Mouse (Mus musculus): ENCODE measurements around the gene Rpl13a. TPM values are rescaled to one million over a fixed set of nuclear protein-coding genes. Genes with fewer than 3 reads are reported as not detected.

The Rpl13a gene
- polyA plus RNA-seq, 1 experiment, result 1,255 TPM

DNA sequence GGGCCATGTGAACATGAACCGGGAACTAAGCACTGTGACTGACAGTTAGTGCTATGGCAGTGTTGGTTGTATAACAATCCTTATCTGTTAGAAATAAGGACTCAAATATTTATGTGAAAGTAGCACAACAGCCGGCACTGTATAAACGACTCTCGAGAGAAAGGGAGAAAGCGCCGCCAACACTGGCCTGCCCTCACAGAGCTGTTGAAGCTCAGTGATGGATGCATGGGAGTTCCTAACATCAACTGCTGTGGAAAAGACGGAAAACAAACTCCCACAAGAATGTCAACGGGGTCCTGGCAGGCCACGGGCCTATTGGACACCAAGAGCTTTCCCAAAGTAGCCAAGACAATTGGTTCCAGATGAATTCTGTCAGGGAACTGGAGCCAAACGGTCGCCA, 22.7 kb upstream of the Rpl13a start:
- TF ChIP-seq CTCF (IDR thresholded peaks at IDR 0.05; ENCODE audit: insufficient read depth, low read length) (no peak), POLR2A (IDR thresholded peaks at IDR 0.05; ENCODE audit: borderline replicate concordance, extremely low read depth, low read depth, low read length) (peak; percentile 17; the same call in 1 of the 2 replicates)
- WGBS, result 25% methylated on average over 11 of the region's 11 CpGs
- Histone ChIP-seq H3K4me3 (replicated peaks; ENCODE audit: extremely low read depth, low read depth, low read length) (no peak overlapping the region), H3K4me1 (ENCODE audit: control insufficient read depth, insufficient read depth, low read length) (peaks cover 6% of the 10 kb centered on the region)
- DNase-seq, result no peak

DNA sequence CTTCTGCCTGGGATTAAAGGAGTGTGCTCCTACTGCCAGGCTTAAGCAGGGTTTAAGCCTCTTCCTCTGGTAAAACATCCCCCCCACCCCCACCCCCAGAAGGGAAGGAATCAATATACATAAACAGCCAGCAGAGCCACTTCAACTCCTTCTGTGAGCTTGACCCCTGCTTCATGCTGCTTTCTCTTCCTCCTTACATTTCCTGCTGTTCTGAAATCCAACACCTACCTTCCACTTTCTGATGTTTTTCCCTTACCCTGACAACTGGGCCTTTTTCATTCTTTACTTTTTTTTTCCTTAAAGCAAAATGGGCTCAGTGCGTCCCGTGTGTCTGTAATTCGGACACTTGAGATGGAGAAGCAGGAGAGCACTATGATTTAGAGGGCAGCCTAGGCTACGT, 21.8 kb upstream of the Rpl13a start:
- 61% methylated on average over 4 of the region's 4 CpGs for WGBS
- no peak overlapping the region for H3K4me3 ChIP-seq (replicated peaks; ENCODE audit: extremely low read depth, low read depth, low read length)
- no peak for TF ChIP-seq POLR2A (IDR thresholded peaks at IDR 0.05; ENCODE audit: borderline replicate concordance, extremely low read depth, low read depth, low read length)
- TF ChIP-seq CTCF (IDR thresholded peaks at IDR 0.05; ENCODE audit: insufficient read depth, low read length), result no peak
- DNase-seq, result no peak
- peaks cover 6% of the 10 kb centered on the region for H3K4me1 ChIP-seq (ENCODE audit: control insufficient read depth, insufficient read depth, low read length)

DNA sequence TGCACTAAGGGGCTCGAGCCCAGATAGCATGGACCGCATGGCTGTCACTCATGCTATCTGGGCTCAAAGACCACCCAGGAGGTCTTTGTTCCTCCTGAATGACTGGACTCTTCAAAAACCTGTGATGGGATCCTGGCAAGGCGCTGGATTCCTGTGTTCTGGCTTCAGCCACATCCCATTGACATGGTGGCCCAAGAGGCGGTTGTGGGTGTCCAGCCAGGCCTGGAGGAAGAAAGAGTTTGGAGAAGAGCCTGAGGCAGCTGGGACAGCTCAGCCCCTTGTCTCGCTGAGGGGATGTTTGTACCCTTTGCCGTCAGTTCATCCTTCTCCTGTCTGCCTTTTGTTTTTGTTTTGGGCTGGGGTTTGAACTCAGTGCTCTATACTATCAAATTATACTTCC, 21.0 kb upstream of the Rpl13a start:
- DNase-seq, result no peak
- no peak overlapping the region for H3K4me3 ChIP-seq (replicated peaks; ENCODE audit: extremely low read depth, low read depth, low read length)

DNA sequence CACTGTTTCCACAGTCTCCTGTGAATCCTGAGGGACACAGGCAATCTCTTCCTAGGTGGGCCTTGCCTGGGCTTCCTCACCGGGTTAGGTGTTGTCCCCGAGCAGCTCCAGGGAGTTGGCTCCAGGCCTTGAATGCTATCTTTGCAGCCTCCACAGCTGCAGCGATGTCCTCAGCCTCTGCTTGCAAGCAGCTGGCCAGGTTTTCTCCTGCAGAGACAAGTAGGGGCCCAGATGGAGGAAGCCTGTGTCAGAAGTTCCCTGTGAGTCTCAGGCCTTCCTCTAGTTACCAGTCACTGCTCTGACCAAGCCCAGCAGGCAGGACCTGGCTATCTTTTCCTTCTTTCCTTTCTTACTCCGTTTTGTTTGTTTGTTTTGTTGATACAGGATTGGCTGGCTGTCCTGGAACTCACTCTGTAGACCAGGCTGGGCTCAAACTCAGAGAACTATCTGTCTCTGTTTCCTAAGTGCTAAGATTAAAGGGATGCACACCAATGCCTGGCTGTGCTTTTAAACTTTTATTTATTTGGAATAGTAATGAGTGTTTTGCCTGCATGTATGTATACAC, 20.1 kb upstream of the Rpl13a start:
- Histone ChIP-seq H3K4me3 (replicated peaks; ENCODE audit: extremely low read depth, low read depth, low read length) (no peak overlapping the region), H3K4me1 (ENCODE audit: control insufficient read depth, insufficient read depth, low read length) (peaks cover 6% of the 10 kb centered on the region)
- TF ChIP-seq POLR2A (IDR thresholded peaks at IDR 0.05; ENCODE audit: borderline replicate concordance, extremely low read depth, low read depth, low read length) (no peak), CTCF (IDR thresholded peaks at IDR 0.05; ENCODE audit: insufficient read depth, low read length) (no peak)
- DNase-seq, result no peak
- 54% methylated on average over 4 of the region's 4 CpGs for WGBS

More for the DNA sequence above, 21.0 kb upstream of the Rpl13a start:
- 65% methylated on average over 6 of the region's 6 CpGs for WGBS
- TF ChIP-seq POLR2A (IDR thresholded peaks at IDR 0.05; ENCODE audit: borderline replicate concordance, extremely low read depth, low read depth, low read length) (no peak), CTCF (IDR thresholded peaks at IDR 0.05; ENCODE audit: insufficient read depth, low read length) (no peak)
- H3K4me1 ChIP-seq (ENCODE audit: control insufficient read depth, insufficient read depth, low read length), result peaks cover 6% of the 10 kb centered on the region

DNA sequence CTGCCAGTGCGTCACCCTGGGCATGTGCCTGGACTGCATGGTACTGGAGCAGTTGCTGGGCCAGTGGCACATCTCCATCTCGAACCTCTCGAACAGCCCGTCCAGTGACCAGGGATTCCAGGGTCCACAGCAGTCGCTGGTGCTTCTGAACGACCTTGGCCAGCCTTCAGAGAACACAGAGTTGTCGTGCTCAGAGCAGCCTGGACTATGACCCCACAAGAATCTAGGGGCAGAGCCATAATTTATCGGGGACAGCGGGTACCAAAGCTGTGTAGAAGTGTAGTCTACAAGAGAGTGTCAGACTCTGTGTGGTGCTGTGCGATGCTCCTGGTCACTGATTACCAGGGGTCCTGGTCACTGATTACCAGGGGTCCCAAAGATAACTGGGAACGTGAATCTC, 19.3 kb upstream of the Rpl13a start:
- no peak overlapping the region for H3K4me3 ChIP-seq (replicated peaks; ENCODE audit: extremely low read depth, low read depth, low read length)
- WGBS, result 76% methylated on average over 11 of the region's 11 CpGs
- H3K4me1 ChIP-seq (ENCODE audit: control insufficient read depth, insufficient read depth, low read length), result peaks cover 6% of the 10 kb centered on the region
- TF ChIP-seq POLR2A (IDR thresholded peaks at IDR 0.05; ENCODE audit: borderline replicate concordance, extremely low read depth, low read depth, low read length), result no peak
- TF ChIP-seq CTCF (IDR thresholded peaks at IDR 0.05; ENCODE audit: insufficient read depth, low read length), result no peak
- no peak for DNase-seq

DNA sequence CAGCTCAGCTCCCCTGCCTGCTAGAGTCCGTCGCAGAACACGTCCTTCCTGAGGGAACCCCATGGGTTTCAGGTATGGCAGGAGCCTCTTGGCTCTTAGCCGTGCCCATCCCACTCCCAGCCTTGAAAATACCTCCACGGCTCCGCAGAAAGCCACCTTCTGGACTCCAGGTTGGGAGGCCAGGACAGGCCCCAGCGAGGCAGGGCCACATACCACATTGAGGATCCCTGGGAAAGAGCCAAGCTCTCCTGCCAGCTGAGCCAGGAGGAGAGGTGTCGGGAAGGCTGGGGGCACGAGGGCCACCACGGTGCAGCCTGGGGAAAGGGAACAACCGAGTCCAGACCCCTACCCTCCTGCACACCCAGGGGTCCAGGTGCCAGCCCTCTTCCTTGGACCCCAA, 18.7 kb upstream of the Rpl13a start:
- TF ChIP-seq POLR2A (IDR thresholded peaks at IDR 0.05; ENCODE audit: borderline replicate concordance, extremely low read depth, low read depth, low read length) (no peak), CTCF (IDR thresholded peaks at IDR 0.05; ENCODE audit: insufficient read depth, low read length) (no peak)
- no peak for DNase-seq
- H3K4me1 ChIP-seq (ENCODE audit: control insufficient read depth, insufficient read depth, low read length), result peaks cover 6% of the 10 kb centered on the region
- WGBS, result 90% methylated on average over 11 of the region's 11 CpGs
- H3K4me3 ChIP-seq (replicated peaks; ENCODE audit: extremely low read depth, low read depth, low read length), result no peak overlapping the region

DNA sequence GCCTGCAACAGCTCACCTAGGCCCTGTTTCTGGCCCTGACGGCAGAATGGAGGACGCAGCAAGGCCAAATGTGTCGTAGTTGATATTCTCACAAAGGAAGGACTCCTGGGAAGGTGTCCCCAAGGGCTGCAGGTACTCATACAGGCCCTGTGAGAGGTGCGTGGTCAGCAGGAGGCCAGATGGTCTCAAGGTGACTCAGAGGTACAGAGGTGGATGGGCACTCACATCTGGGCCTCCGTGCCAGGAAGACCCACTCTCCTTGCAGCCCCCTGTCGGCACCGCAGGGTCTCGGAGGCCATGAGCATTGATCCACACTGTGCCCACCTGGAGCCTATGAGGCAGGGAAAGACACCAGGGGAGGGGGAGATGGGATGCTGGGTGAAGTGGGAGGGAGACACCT, 16.9 kb upstream of the Rpl13a start:
- WGBS, result 96% methylated on average over 8 of the region's 8 CpGs

DNA sequence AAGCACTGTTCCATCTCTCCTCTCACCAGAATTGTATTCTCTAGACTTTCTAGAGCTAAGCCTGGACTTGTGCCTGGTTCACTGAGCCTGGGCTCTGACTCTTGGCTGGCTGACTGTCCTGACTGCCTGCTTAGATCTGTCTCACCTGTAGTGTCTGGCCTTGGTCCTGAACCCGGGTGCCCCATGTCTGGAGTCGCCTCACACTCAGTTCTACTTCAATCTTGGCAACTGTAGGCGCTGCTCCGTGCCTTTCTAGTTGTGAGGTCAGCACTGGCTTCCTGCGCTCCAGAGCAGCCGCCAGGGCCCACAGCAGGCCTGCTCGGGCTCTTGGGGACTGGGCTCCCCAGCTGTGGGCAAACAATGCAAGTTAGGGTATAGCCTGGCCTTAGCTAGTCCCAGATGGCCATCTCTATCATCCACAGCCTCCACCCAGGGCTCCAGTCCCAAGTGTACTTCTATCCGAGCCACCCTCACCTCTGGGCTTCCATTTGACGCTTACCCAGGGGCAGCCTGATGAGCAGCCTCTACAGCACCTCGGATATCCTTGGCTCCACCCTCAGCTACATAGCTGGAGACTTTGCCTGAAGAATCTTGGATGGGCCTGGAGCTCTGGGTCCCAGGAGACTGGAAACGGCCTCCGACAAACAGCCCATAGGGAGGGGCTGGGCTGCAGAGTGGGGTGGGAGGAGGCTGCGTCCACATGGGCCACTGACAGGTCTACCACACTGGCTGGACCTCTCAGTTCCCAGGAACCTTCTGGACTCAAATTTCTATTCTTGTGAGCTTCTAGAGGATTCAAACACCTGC, 16.0 kb upstream of the Rpl13a start:
- WGBS, result 73% methylated on average over 13 of the region's 13 CpGs
- DNase-seq, result no peak

More for the DNA sequence above, 16.9 kb upstream of the Rpl13a start:
- Histone ChIP-seq H3K4me3 (replicated peaks; ENCODE audit: extremely low read depth, low read depth, low read length) (no peak overlapping the region), H3K4me1 (ENCODE audit: control insufficient read depth, insufficient read depth, low read length) (peaks cover 2% of the 10 kb centered on the region)
- DNase-seq, result no peak
- no peak for TF ChIP-seq CTCF (IDR thresholded peaks at IDR 0.05; ENCODE audit: insufficient read depth, low read length)
- no peak for TF ChIP-seq POLR2A (IDR thresholded peaks at IDR 0.05; ENCODE audit: borderline replicate concordance, extremely low read depth, low read depth, low read length)

DNA sequence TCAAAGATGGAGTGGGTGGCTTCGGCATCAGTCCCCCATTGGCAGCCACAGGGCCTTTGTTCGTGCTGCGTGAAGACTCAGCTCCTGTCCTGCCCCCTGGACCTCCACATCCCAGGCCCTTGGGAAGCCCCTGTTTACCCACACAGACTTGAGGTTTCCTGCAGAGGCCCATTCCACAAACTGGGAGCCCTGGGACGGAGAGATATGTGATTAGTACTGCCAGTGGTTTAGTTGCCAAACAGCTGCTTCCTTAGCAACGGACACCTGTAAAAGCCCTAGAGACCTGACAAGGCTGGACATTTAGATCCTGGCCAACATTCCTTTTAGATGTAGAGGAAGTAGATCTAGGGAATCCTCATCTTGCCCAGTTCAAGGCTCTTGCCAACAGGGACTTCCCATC, 13.4 kb upstream of the Rpl13a start:
- H3K4me3 ChIP-seq (replicated peaks; ENCODE audit: extremely low read depth, low read depth, low read length), result no peak overlapping the region
- no peak for DNase-seq
- TF ChIP-seq CTCF (IDR thresholded peaks at IDR 0.05; ENCODE audit: insufficient read depth, low read length) (no peak), POLR2A (IDR thresholded peaks at IDR 0.05; ENCODE audit: borderline replicate concordance, extremely low read depth, low read depth, low read length) (no peak)
- WGBS, result 84% methylated on average over 5 of the region's 5 CpGs
- no peaks in the 10 kb centered on the region for H3K4me1 ChIP-seq (ENCODE audit: control insufficient read depth, insufficient read depth, low read length)

More for the DNA sequence above, 16.0 kb upstream of the Rpl13a start:
- TF ChIP-seq POLR2A (IDR thresholded peaks at IDR 0.05; ENCODE audit: borderline replicate concordance, extremely low read depth, low read depth, low read length) (no peak), CTCF (IDR thresholded peaks at IDR 0.05; ENCODE audit: insufficient read depth, low read length) (no peak)
- no peaks in the 10 kb centered on the region; the same call in 1 of the 2 replicates for H3K4me1 ChIP-seq (ENCODE audit: control insufficient read depth, insufficient read depth, low read length)
- H3K4me3 ChIP-seq (replicated peaks; ENCODE audit: extremely low read depth, low read depth, low read length), result no peak overlapping the region

DNA sequence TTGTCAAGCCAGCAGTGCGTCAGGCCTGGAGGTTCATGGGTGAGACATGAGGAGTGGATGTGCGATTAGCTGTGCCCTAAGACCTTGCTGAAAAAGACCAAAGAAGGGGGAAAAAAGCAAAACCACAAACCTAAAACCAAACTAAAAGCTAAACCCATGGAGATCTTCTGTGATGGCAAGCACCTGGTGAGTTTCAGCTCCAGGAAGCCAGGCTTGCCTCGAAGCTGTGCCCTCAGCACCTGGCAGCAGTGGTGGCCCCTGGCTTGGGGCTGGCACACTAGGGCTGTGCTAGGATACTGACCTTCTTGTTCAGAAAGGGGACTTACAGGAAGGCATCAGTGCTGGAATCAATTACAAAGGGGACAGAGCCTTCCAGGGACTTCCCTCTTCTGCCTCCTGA, 12.8 kb upstream of the Rpl13a start:
- DNase-seq, result no peak

More for the DNA sequence above, 12.8 kb upstream of the Rpl13a start:
- WGBS, result 81% methylated on average over 3 of the region's 3 CpGs
- no peak for TF ChIP-seq CTCF (IDR thresholded peaks at IDR 0.05; ENCODE audit: insufficient read depth, low read length)
- no peak for TF ChIP-seq POLR2A (IDR thresholded peaks at IDR 0.05; ENCODE audit: borderline replicate concordance, extremely low read depth, low read depth, low read length)
- H3K4me1 ChIP-seq (ENCODE audit: control insufficient read depth, insufficient read depth, low read length), result 0 out of 2 replicates have a peak, but pooled peaks cover 2% of the 10 kb centered on the region
- no peak overlapping the region for H3K4me3 ChIP-seq (replicated peaks; ENCODE audit: extremely low read depth, low read depth, low read length)

All from lung, adult 2 months (tissue).